Mouse (Mus musculus) MEL (cell line): ENCODE data around the gene Serinc5. TPM values are rescaled to one million over a fixed set of nuclear protein-coding genes. Genes with fewer than 3 reads are reported as not detected.

ENCODE experiments used
- DNase-seq: peaks from one replicate; pipeline ENCODE4 v3.0.0; 2011; ENCODE audit warnings: low read depth, low spot score
- H3K27ac ChIP-seq: 2 replicates; pipeline ENCODE4 v1.5.1; 2012; ENCODE audit warnings: low read depth, mild to moderate bottlenecking, control low read depth, low read length, moderate library complexity; ENCODE audit not compliant: control insufficient read depth
- H3K27me3 ChIP-seq, 2 experiments: fragments of 150-350 bp in 1 of 2; sonication (generic) in 1 of 2; 2 replicates each; pipeline ENCODE4 v1.6.1; 2012; ENCODE audit warnings: low read length in 2 of 2, mild to moderate bottlenecking in 2 of 2, improper control_type of control experiment in 1 of 2, moderate library complexity in 1 of 2; ENCODE audit not compliant: insufficient read depth in 2 of 2, control insufficient read depth in 1 of 2
- H3K36me3 ChIP-seq, 2 experiments: 2 replicates each; pipeline ENCODE4 v1.6.1; 2012 to 2014; ENCODE audit warnings: low read length in 2 of 2, improper control_type of control experiment in 1 of 2, inconsistent platforms in 1 of 2, mild to moderate bottlenecking in 1 of 2; ENCODE audit not compliant: insufficient read depth in 2 of 2, control insufficient read depth in 1 of 2
- H3K4me1 ChIP-seq, 2 experiments: fragments of 150-350 bp in 1 of 2; sonication (generic) in 1 of 2; 2 replicates each; pipeline ENCODE4 v1.6.1; 2012; ENCODE audit warnings: low read length in 2 of 2, improper control_type of control experiment in 1 of 2, mild to moderate bottlenecking in 1 of 2; ENCODE audit not compliant: insufficient read depth in 2 of 2, control insufficient read depth in 1 of 2
- H3K4me3 ChIP-seq, 2 experiments: fragments of 150-350 bp in 1 of 2; sonication (generic) in 1 of 2; 2 replicates each; pipeline ENCODE4 v1.5.1; 2012; ENCODE audit warnings: low read depth in 2 of 2, low read length in 2 of 2, mild to moderate bottlenecking in 2 of 2, moderate library complexity in 2 of 2, control low read depth in 1 of 2, improper control_type of control experiment in 1 of 2; ENCODE audit not compliant: control insufficient read depth in 1 of 2, insufficient read depth in 1 of 2
- H3K79me2 ChIP-seq: 2 replicates; pipeline ENCODE4 v1.6.1; 2012; ENCODE audit warnings: mild to moderate bottlenecking, low read length, moderate library complexity; ENCODE audit not compliant: control insufficient read depth, poor library complexity, insufficient read depth
- H3K9ac ChIP-seq: 2 replicates; pipeline ENCODE4 v1.6.1; 2012; ENCODE audit warnings: low read depth, mild to moderate bottlenecking, control low read depth, low read length, moderate library complexity; ENCODE audit not compliant: control insufficient read depth, poor library complexity, severe bottlenecking
- H3K9me3 ChIP-seq: fragments of 150-350 bp; sonication (generic); replicated peaks from 2 replicates; pipeline ENCODE4 v1.6.1; 2012; ENCODE audit warnings: mild to moderate bottlenecking, low read length, improper control_type of control experiment, moderate library complexity; ENCODE audit not compliant: insufficient read depth
- CHD1 ChIP-seq: IDR thresholded peaks from 2 replicates; pipeline ENCODE4 v1.6.1; 2012; ENCODE audit warnings: low read depth, mild to moderate bottlenecking, inconsistent platforms, low read length, improper control_type of control experiment
- ELF1 ChIP-seq: IDR thresholded peaks from 2 replicates; pipeline ENCODE4 v1.6.1; 2014; ENCODE audit warnings: low read depth, mild to moderate bottlenecking, inconsistent platforms, low read length, improper control_type of control experiment, moderate library complexity
- EP300 ChIP-seq, 2 experiments: IDR thresholded peaks; 2 replicates each; pipeline ENCODE4 v1.6.1; 2011; ENCODE audit warnings: improper control_type of control experiment in 2 of 2, low read length in 2 of 2, low read depth in 1 of 2, mild to moderate bottlenecking in 1 of 2
- ETS1 ChIP-seq: IDR thresholded peaks from 2 replicates; pipeline ENCODE4 v1.6.1; 2012; ENCODE audit warnings: low read depth, mild to moderate bottlenecking, inconsistent platforms, low read length, improper control_type of control experiment, moderate library complexity
- GABPA ChIP-seq: IDR thresholded peaks from 2 replicates; pipeline ENCODE4 v1.6.1; 2012; ENCODE audit warnings: low read depth, mild to moderate bottlenecking, inconsistent platforms, low read length, improper control_type of control experiment, moderate library complexity
- HCFC1 ChIP-seq: IDR thresholded peaks from 2 replicates; pipeline ENCODE4 v1.6.1; 2012; ENCODE audit warnings: low read depth, mild to moderate bottlenecking, inconsistent platforms, low read length, improper control_type of control experiment, moderate library complexity
- JUND ChIP-seq: IDR thresholded peaks from 2 replicates; pipeline ENCODE4 v1.6.1; 2011; ENCODE audit warnings: low read depth, mild to moderate bottlenecking, improper control_type of control experiment, low read length
- KAT2A ChIP-seq: conservative IDR thresholded peaks from 2 replicates; pipeline ENCODE4 v1.6.1; 2012; ENCODE audit warnings: low read depth, low read length, improper control_type of control experiment, inconsistent platforms
- MAFK ChIP-seq: IDR thresholded peaks from 2 replicates; pipeline ENCODE4 v1.6.1; 2011; ENCODE audit warnings: low read depth, mild to moderate bottlenecking, low read length, improper control_type of control experiment, borderline replicate concordance
- MAX ChIP-seq: IDR thresholded peaks from 2 replicates; pipeline ENCODE4 v1.6.1; 2011; ENCODE audit warnings: low read length, improper control_type of control experiment
- MEF2A ChIP-seq: IDR thresholded peaks from 2 replicates; pipeline ENCODE4 v1.6.1; 2014; ENCODE audit warnings: low read depth, mild to moderate bottlenecking, inconsistent platforms, low read length, improper control_type of control experiment; ENCODE audit not compliant: poor library complexity, insufficient replicate concordance, severe bottlenecking; ENCODE audit errors: extremely low read depth
- MXI1 ChIP-seq: IDR thresholded peaks from 2 replicates; pipeline ENCODE4 v1.6.1; 2011; ENCODE audit warnings: mild to moderate bottlenecking, low read depth, low read length, improper control_type of control experiment
- MYB ChIP-seq: IDR thresholded peaks from 2 replicates; pipeline ENCODE4 v1.6.1; 2011; ENCODE audit warnings: mild to moderate bottlenecking, low read depth, low read length, improper control_type of control experiment
- NELFE ChIP-seq: IDR thresholded peaks from 2 replicates; pipeline ENCODE4 v1.6.1; 2011; ENCODE audit warnings: low read depth, low read length, improper control_type of control experiment
- POLR2A ChIP-seq, 2 experiments: IDR thresholded peaks; 2 replicates each; pipeline ENCODE4 v1.6.1; 2011 to 2012; ENCODE audit warnings: low read length in 2 of 2, mild to moderate bottlenecking in 2 of 2, control low read depth in 1 of 2, improper control_type of control experiment in 1 of 2, low read depth in 1 of 2, moderate library complexity in 1 of 2; ENCODE audit not compliant: control insufficient read depth in 1 of 2, insufficient read depth in 1 of 2, poor library complexity in 1 of 2
- POLR2AphosphoS2 ChIP-seq: IDR thresholded peaks from 2 replicates; pipeline ENCODE4 v1.6.1; 2011; ENCODE audit warnings: low read length, improper control_type of control experiment
- POLR2AphosphoS5 ChIP-seq: IDR thresholded peaks from 2 replicates; pipeline ENCODE4 v1.6.1; 2012; ENCODE audit warnings: low read depth, borderline replicate concordance, mild to moderate bottlenecking, inconsistent platforms, low read length, moderate library complexity, mixed read lengths
- RCOR1 ChIP-seq: IDR thresholded peaks from 2 replicates; pipeline ENCODE4 v1.6.1; 2012; ENCODE audit warnings: low read depth, mild to moderate bottlenecking, inconsistent platforms, low read length, improper control_type of control experiment
- SIN3A ChIP-seq: IDR thresholded peaks from 2 replicates; pipeline ENCODE4 v1.6.1; 2012; ENCODE audit warnings: low read length, improper control_type of control experiment, inconsistent platforms
- SMC3 ChIP-seq: IDR thresholded peaks from 2 replicates; pipeline ENCODE4 v1.6.1; 2011; ENCODE audit warnings: low read depth, low read length, improper control_type of control experiment
- TAL1 ChIP-seq: IDR thresholded peaks from 2 replicates; pipeline ENCODE4 v1.6.1; 2012; ENCODE audit warnings: mild to moderate bottlenecking, inconsistent platforms, low read length, moderate library complexity, mixed read lengths
- TBP ChIP-seq: IDR thresholded peaks from 2 replicates; pipeline ENCODE4 v1.8.0; 2011; ENCODE audit warnings: low read depth, low read length, improper control_type of control experiment
- TCF12 ChIP-seq: IDR thresholded peaks from 2 replicates; pipeline ENCODE4 v1.6.1; 2014; ENCODE audit warnings: low read depth, mild to moderate bottlenecking, inconsistent platforms, low read length, improper control_type of control experiment, moderate library complexity
- UBTF ChIP-seq: IDR thresholded peaks from 2 replicates; pipeline ENCODE4 v1.6.1; 2012; ENCODE audit warnings: low read depth, mild to moderate bottlenecking, inconsistent platforms, low read length, improper control_type of control experiment, moderate library complexity, borderline replicate concordance; ENCODE audit not compliant: insufficient read depth
- USF1 ChIP-seq: IDR thresholded peaks from 2 replicates; pipeline ENCODE4 v1.6.1; 2014; ENCODE audit warnings: low read depth, mild to moderate bottlenecking, inconsistent platforms, low read length, improper control_type of control experiment, moderate library complexity
- ZC3H11A ChIP-seq: IDR thresholded peaks from 2 replicates; pipeline ENCODE4 v1.6.1; 2012; ENCODE audit warnings: low read depth, mild to moderate bottlenecking, inconsistent platforms, low read length, improper control_type of control experiment
- ZKSCAN1 ChIP-seq: IDR thresholded peaks from 2 replicates; pipeline ENCODE4 v1.6.1; 2012; ENCODE audit warnings: low read depth, mild to moderate bottlenecking, inconsistent platforms, low read length, improper control_type of control experiment, moderate library complexity
- ZMIZ1 ChIP-seq: IDR thresholded peaks from 2 replicates; pipeline ENCODE4 v1.6.1; 2012; ENCODE audit warnings: low read depth, mild to moderate bottlenecking, inconsistent platforms, low read length, improper control_type of control experiment, moderate library complexity
- ZNF384 ChIP-seq: IDR thresholded peaks from 2 replicates; pipeline ENCODE4 v1.6.1; 2012; ENCODE audit warnings: low read depth, mild to moderate bottlenecking, inconsistent platforms, low read length, improper control_type of control experiment
- polyA plus RNA-seq, 2 experiments: library from polyadenylated mRNA; stranded (reverse) in 1 of 2; unstranded in 1 of 2; fragments of >175 nt in 1 of 2; fragments of >200 nt in 1 of 2; gene quantifications; 2 replicates each; pipeline versions ENCODE4 v1.2.1 to v1.2.4; 2012; ENCODE audit warnings: low replicate concordance in 2 of 2, low read depth in 1 of 2; ENCODE audit not compliant: insufficient read length in 2 of 2, insufficient read depth in 1 of 2, missing spikeins in 1 of 2
- total RNA-seq: library from RNA; depleted of rRNA; stranded (reverse); fragments of 300-350 nt; gene quantifications from 2 replicates; pipeline ENCODE4 v1.2.3, GENCODE M21; 2012; rRNA removed

The Serinc5 gene
- 3.9 and 4.0 TPM in 2 replicates for total RNA-seq
- polyA plus RNA-seq = 1 to 10 TPM in 1 of 2 experiments, not detected in 1; 8.8 TPM

DNA sequence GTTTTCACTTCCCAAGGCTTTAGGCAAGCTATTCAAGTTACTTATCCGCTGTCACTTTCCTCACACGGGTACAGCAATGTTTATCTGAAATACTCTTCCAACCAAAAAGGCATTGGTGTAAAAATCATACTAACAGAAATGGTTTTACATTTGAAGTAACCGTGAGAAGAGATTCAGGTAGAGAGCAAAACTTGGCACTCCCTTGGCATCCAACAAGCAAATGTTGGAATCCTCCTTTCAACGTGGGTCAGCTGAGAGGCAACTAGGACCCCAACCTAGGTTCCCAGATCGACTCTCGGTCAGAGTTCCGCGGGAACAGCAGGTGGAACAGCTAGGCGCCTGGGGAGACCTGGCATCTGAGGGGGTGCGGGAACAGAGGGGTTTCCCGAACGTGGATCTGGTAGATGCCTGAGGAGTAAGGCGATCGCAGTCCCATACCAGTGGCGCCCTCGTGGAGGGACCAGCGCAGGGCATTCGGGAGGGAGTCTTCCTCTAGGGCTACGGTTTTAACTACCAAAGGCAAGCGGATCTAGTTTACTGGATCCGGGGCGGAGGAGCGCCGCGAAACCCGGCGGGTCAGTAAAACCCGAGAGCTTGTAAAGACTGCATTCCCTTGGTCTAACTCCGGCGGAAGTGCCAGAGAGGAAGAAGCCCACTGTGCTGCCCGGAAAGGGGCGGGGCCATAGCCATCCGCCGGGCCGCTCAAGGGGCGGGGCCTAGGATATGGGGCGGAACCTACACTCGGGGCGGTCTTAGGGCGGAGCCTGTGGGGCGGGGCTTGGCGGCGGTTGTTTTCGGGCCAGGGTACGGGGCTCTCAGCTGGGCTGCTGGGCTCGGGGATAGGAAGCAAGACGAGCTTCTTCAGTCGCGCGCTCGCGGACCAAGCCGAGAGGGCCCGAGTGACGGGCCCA is at the start of gene Serinc5:
Gene Serinc5 (plus strand): TSS at position 781 of the 911 bp plus-strand sequence.
- peak; percentile 93 for DNase-seq
- peak within 1 kb of the TSS; percentile 94 for H3K9ac ChIP-seq
- H3K27me3 ChIP-seq = no peaks in the 10 kb centered on the region
- peaks cover 5 to 17% of the 10 kb centered on the region in 2 experiments for H3K4me1 ChIP-seq
- peaks cover 3% of the 10 kb centered on the region; the same call in 1 of the 2 replicates for H3K79me2 ChIP-seq
- H3K27ac ChIP-seq = peak within 1 kb of the TSS; percentile 86
- H3K36me3 ChIP-seq = peaks cover 0 to 11% of the 10 kb centered on the region in 2 experiments; a peak in 2 of 4 replicates
- peak; percentile 98 for TF ChIP-seq NELFE
- TF ChIP-seq MYB = no peak
- TF ChIP-seq ZNF384 = no peak
- TF ChIP-seq EP300 (IDR thresholded peaks at IDR 0.05; ENCODE audit: low read depth in 1 of 2, low read length in 2 of 2) = no peak; a peak in 1 of 4 replicates
- no peak for TF ChIP-seq RCOR1
- no peak for TF ChIP-seq POLR2AphosphoS5
- TF ChIP-seq TBP = peak; percentile 87
- TF ChIP-seq HCFC1 = peak; percentile 78
- TF ChIP-seq ETS1 = 0 out of 2 replicates have a peak, but pooled peaks have one; percentile 10
- no peak for TF ChIP-seq ZKSCAN1
- no peak; the same call in 1 of the 2 replicates for TF ChIP-seq KAT2A
- no peak for TF ChIP-seq TCF12
- TF ChIP-seq ZMIZ1 = peak; percentile 71
- peak; percentile 78 for TF ChIP-seq ELF1
- peak; percentile 94 to 97 for TF ChIP-seq POLR2A (IDR thresholded peaks at IDR 0.05; ENCODE audit: control insufficient read depth in 1 of 2, insufficient read depth in 1 of 2, low read depth in 1 of 2, low read length in 2 of 2, poor library complexity in 1 of 2)
- no peak; the same call in 1 of the 2 replicates for TF ChIP-seq USF1
- no peak for TF ChIP-seq MAFK
- no peak for TF ChIP-seq ZC3H11A
- TF ChIP-seq SMC3 = no peak
- TF ChIP-seq POLR2AphosphoS2 = peak; percentile 95
- no peak for TF ChIP-seq MAX
- peak; percentile 32; the same call in 1 of the 2 replicates for TF ChIP-seq MXI1
- peak; percentile 68 for TF ChIP-seq SIN3A
- TF ChIP-seq JUND = no peak
- TF ChIP-seq UBTF = no peak
- TF ChIP-seq TAL1 = no peak
- no peak for TF ChIP-seq GABPA
- TF ChIP-seq MEF2A = no peak
- TF ChIP-seq CHD1 = no peak
- TF ChIP-seq, all 39 proteins: peak for 10
- H3K9me3 ChIP-seq = no peaks in the 10 kb centered on the region
- H3K4me3 ChIP-seq = peak within 1 kb of the TSS; percentile 90 to 91
